Mouse (Mus musculus): Measurements from ENCODE around the gene Rbm33. TPM values are rescaled to one million over a fixed set of nuclear protein-coding genes. Genes with fewer than 3 reads are reported as not detected.
A peak's percentile ranks its signal among the peaks of the same experiment; 100 is the strongest.

Rbm33 gene
- polyA plus RNA-seq, 1 experiment from 2014 or later, result 9.4 TPM

DNA sequence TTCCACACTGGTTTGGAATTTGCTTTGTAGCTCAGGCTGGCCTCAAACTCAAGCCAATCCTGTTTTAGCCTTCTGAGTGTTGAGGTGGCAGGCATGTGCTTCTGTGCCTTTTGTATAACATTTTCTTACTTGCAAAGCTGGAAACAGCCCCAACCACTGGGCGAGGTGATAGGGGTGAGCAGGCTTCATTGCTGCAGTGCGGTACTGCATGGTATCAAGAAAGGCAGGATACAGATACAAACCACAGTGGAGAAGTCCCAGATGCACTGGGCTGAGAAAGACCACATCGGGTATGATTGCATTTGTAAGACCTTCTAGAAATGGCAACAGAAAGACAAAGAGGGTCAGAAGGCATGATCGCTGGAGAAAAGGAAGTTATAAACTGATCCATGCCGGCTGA lies 18.8 kb upstream of the Rbm33 start:
- no peak for ATAC-seq (ENCODE audit: low FRiP score, low TSS enrichment)
- Histone ChIP-seq H3K36me3 (ENCODE audit: insufficient read depth, low read length) (no peaks in the 10 kb centered on the region), H3K9me3 (ENCODE audit: low read length) (no peaks in the 10 kb centered on the region), H3K27ac (ENCODE audit: low read length) (no peak overlapping the region), H3K9ac (replicated peaks; ENCODE audit: low read length) (no peak overlapping the region), H3K27me3 (ENCODE audit: insufficient read depth, low read length) (no peaks in the 10 kb centered on the region), H3K4me1 (ENCODE audit: insufficient read depth, low read length) (no peaks in the 10 kb centered on the region), H3K4me3 (ENCODE audit: low read length) (no peak overlapping the region), H3K4me2 (replicated peaks; ENCODE audit: low read depth, low read length) (no peak overlapping the region)
- WGBS, result 79% methylated on average over 5 of the region's 5 CpGs

GRCm38 (mm10) chr5:28298693-28299092 lies 18.2 kb upstream of the Rbm33 start:
- no peaks in the 10 kb centered on the region for H3K9me3 ChIP-seq (ENCODE audit: low read length)
- H3K9ac ChIP-seq (replicated peaks; ENCODE audit: low read length), result no peak overlapping the region
- H3K4me2 ChIP-seq (replicated peaks; ENCODE audit: low read depth, low read length), result no peak overlapping the region
- no peaks in the 10 kb centered on the region for H3K27me3 ChIP-seq (ENCODE audit: insufficient read depth, low read length)
- no peaks in the 10 kb centered on the region for H3K36me3 ChIP-seq (ENCODE audit: insufficient read depth, low read length)
- WGBS, result 52% methylated on average over 3 of the region's 3 CpGs
- no peak for ATAC-seq (ENCODE audit: low FRiP score, low TSS enrichment)
- H3K4me1 ChIP-seq (ENCODE audit: insufficient read depth, low read length), result no peaks in the 10 kb centered on the region
- H3K4me3 ChIP-seq (ENCODE audit: low read length), result no peak overlapping the region
- H3K27ac ChIP-seq (ENCODE audit: low read length), result no peak overlapping the region

- WGBS, result 71% methylated on average over 6 of the region's 6 CpGs
- no peaks in the 10 kb centered on the region for H3K36me3 ChIP-seq (ENCODE audit: insufficient read depth, low read length)
- no peak overlapping the region for H3K9ac ChIP-seq (replicated peaks; ENCODE audit: low read length)
- H3K4me2 ChIP-seq (replicated peaks; ENCODE audit: low read depth, low read length), result no peak overlapping the region
- H3K27me3 ChIP-seq (ENCODE audit: insufficient read depth, low read length), result no peaks in the 10 kb centered on the region
- no peak overlapping the region for H3K27ac ChIP-seq (ENCODE audit: low read length)
- no peak for ATAC-seq (ENCODE audit: low FRiP score, low TSS enrichment)
- H3K4me3 ChIP-seq (ENCODE audit: low read length), result no peak overlapping the region
- no peaks in the 10 kb centered on the region for H3K4me1 ChIP-seq (ENCODE audit: insufficient read depth, low read length)
- H3K9me3 ChIP-seq (ENCODE audit: low read length), result no peaks in the 10 kb centered on the region
Observed at GRCm38 (mm10) chr5:28299346-28299745, 17.6 kb upstream of the Rbm33 start.

DNA sequence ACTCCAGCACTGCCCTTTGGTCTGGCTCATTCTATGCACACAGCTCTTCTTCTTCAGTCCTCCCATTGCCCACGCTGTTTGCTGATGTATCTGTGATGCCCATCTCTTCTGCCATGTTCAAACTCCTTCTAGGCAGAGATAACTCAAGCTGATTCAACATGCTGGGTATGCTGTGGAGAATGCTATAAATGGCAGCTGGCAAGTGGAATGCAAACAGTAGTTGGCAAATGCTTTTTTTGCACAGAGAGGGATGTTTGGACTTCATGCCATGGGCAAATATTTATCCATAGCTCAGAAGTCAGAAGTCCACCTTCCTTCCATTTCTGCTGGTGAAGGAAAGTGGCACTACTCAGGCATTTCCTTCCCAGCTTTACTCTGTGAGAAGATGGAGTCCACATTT lies 14.2 kb upstream of the Rbm33 start:
- H3K9me3 ChIP-seq (ENCODE audit: low read length), result no peaks in the 10 kb centered on the region

GRCm38 (mm10) chr5:28304551-28304950 lies 12.4 kb upstream of the Rbm33 start:
- no peak for ATAC-seq (ENCODE audit: low FRiP score, low TSS enrichment)
- no peak overlapping the region for H3K4me2 ChIP-seq (replicated peaks; ENCODE audit: low read depth, low read length)
- no peaks in the 10 kb centered on the region for H3K4me1 ChIP-seq (ENCODE audit: insufficient read depth, low read length)
- H3K27me3 ChIP-seq (ENCODE audit: insufficient read depth, low read length), result no peaks in the 10 kb centered on the region
- no peak overlapping the region for H3K27ac ChIP-seq (ENCODE audit: low read length)
- H3K36me3 ChIP-seq (ENCODE audit: insufficient read depth, low read length), result no peaks in the 10 kb centered on the region
- no peak overlapping the region for H3K9ac ChIP-seq (replicated peaks; ENCODE audit: low read length)
- no peak overlapping the region for H3K4me3 ChIP-seq (ENCODE audit: low read length)
- H3K9me3 ChIP-seq (ENCODE audit: low read length), result no peaks in the 10 kb centered on the region

More for the DNA sequence above, 14.2 kb upstream of the Rbm33 start:
- WGBS, result 89% methylated on average over 1 of the region's 1 CpGs
- H3K4me1 ChIP-seq (ENCODE audit: insufficient read depth, low read length), result no peaks in the 10 kb centered on the region
- no peak overlapping the region for H3K27ac ChIP-seq (ENCODE audit: low read length)
- H3K9ac ChIP-seq (replicated peaks; ENCODE audit: low read length), result no peak overlapping the region
- no peak overlapping the region for H3K4me3 ChIP-seq (ENCODE audit: low read length)
- no peak overlapping the region for H3K4me2 ChIP-seq (replicated peaks; ENCODE audit: low read depth, low read length)
- no peaks in the 10 kb centered on the region for H3K27me3 ChIP-seq (ENCODE audit: insufficient read depth, low read length)
- no peak for ATAC-seq (ENCODE audit: low FRiP score, low TSS enrichment)
- H3K36me3 ChIP-seq (ENCODE audit: insufficient read depth, low read length), result no peaks in the 10 kb centered on the region

DNA sequence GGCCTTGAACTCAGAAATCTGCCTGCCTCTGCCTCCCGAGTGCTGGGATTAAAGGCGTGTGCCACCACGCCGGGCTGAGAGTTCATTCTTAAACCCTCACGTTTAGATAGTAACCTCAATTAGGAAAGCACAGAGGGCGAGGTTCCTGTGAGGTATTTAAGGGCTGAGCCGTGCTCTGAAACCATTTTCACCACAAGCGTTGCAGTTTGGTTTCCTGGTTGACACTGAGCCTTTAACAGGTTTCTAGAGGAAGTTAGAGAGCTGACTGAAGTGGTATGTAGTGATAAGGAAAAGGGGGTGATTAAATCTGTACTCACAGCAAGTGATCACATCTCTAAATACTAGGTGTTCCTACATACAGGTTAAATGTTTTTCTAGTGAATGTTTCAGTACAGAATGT lies 1.4 kb upstream of the Rbm33 start:
- H3K4me2 ChIP-seq (replicated peaks; ENCODE audit: low read depth, low read length), result no peak overlapping the region
- no peaks in the 10 kb centered on the region for H3K9me3 ChIP-seq (ENCODE audit: low read length)
- WGBS, result 82% methylated on average over 8 of the region's 8 CpGs
- no peak overlapping the region for H3K9ac ChIP-seq (replicated peaks; ENCODE audit: low read length)
- ATAC-seq (ENCODE audit: low FRiP score, low TSS enrichment), result no peak
- H3K4me1 ChIP-seq (ENCODE audit: insufficient read depth, low read length), result peaks cover 22% of the 10 kb centered on the region
- no peaks in the 10 kb centered on the region for H3K36me3 ChIP-seq (ENCODE audit: insufficient read depth, low read length)
- no peak overlapping the region for H3K27ac ChIP-seq (ENCODE audit: low read length)
- H3K27me3 ChIP-seq (ENCODE audit: insufficient read depth, low read length), result no peaks in the 10 kb centered on the region
- no peak overlapping the region for H3K4me3 ChIP-seq (ENCODE audit: low read length)

GRCm38 (mm10) chr5:28316151-28316721 lies 685 bp upstream of the Rbm33 start:
- under 1% methylated on average over 14 of the region's 14 CpGs for WGBS
- H3K9ac ChIP-seq (replicated peaks; ENCODE audit: low read length), result peak overlapping the region; percentile 99
- no peaks in the 10 kb centered on the region for H3K9me3 ChIP-seq (ENCODE audit: low read length)
- H3K4me3 ChIP-seq (ENCODE audit: low read length), result peak overlapping the region; percentile 97
- no peaks in the 10 kb centered on the region for H3K27me3 ChIP-seq (ENCODE audit: insufficient read depth, low read length)
- peak overlapping the region; percentile 100 for H3K27ac ChIP-seq (ENCODE audit: low read length)
- no peaks in the 10 kb centered on the region for H3K36me3 ChIP-seq (ENCODE audit: insufficient read depth, low read length)
- H3K4me1 ChIP-seq (ENCODE audit: insufficient read depth, low read length), result peaks cover 22% of the 10 kb centered on the region
- H3K4me2 ChIP-seq (replicated peaks; ENCODE audit: low read depth, low read length), result peak overlapping the region; percentile 80
- ATAC-seq (ENCODE audit: low FRiP score, low TSS enrichment), result no peak

GRCm38 (mm10) chr5:28317253-28317916 lies 464 bp downstream of the Rbm33 start:
- Histone ChIP-seq H3K4me3 (ENCODE audit: low read length) (peak overlapping the region; percentile 97), H3K36me3 (ENCODE audit: insufficient read depth, low read length) (no peaks in the 10 kb centered on the region), H3K9me3 (ENCODE audit: low read length) (no peaks in the 10 kb centered on the region), H3K4me1 (ENCODE audit: insufficient read depth, low read length) (peaks cover 22% of the 10 kb centered on the region), H3K4me2 (replicated peaks; ENCODE audit: low read depth, low read length) (peak overlapping the region; percentile 80), H3K9ac (replicated peaks; ENCODE audit: low read length) (peak overlapping the region; percentile 99), H3K27me3 (ENCODE audit: insufficient read depth, low read length) (no peaks in the 10 kb centered on the region), H3K27ac (ENCODE audit: low read length) (peak overlapping the region; percentile 100)
- ATAC-seq (ENCODE audit: low FRiP score, low TSS enrichment), result peak; percentile 79
- under 1% methylated on average over 53 of the region's 62 CpGs for WGBS

DNA sequence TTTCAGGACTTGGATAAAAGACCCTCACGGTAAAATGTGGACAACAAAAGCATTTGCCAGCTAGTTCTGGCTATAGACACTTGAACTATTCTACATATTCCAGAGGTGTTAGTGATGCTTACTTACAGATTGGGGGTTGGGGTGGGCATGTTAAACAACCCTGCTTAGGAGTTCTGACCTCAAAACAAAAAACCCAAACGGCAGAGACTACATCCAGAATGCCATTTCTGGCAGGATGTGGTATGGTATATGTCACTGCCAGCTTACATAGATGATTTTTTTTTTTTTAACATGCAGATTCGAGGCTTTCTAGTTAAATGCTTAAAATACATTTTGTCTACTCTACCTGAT lies 971 bp downstream of the Rbm33 start:
- Histone ChIP-seq H3K27me3 (ENCODE audit: insufficient read depth, low read length) (no peaks in the 10 kb centered on the region), H3K9me3 (ENCODE audit: low read length) (no peaks in the 10 kb centered on the region), H3K36me3 (ENCODE audit: insufficient read depth, low read length) (no peaks in the 10 kb centered on the region), H3K4me2 (replicated peaks; ENCODE audit: low read depth, low read length) (peak overlapping the region; percentile 80), H3K4me1 (ENCODE audit: insufficient read depth, low read length) (peaks cover 22% of the 10 kb centered on the region), H3K4me3 (ENCODE audit: low read length) (peak overlapping the region; percentile 97), H3K27ac (ENCODE audit: low read length) (no peak overlapping the region), H3K9ac (replicated peaks; ENCODE audit: low read length) (peak overlapping the region; percentile 99)
- 5% methylated on average over 3 of the region's 3 CpGs for WGBS
- no peak for ATAC-seq (ENCODE audit: low FRiP score, low TSS enrichment)

GRCm38 (mm10) chr5:28318671-28319070 lies 1.8 kb downstream of the Rbm33 start:
- no peaks in the 10 kb centered on the region for H3K9me3 ChIP-seq (ENCODE audit: low read length)
- 68% methylated on average over 2 of the region's 2 CpGs for WGBS
- peaks cover 22% of the 10 kb centered on the region for H3K4me1 ChIP-seq (ENCODE audit: insufficient read depth, low read length)
- peak overlapping the region; percentile 97 for H3K4me3 ChIP-seq (ENCODE audit: low read length)
- H3K27me3 ChIP-seq (ENCODE audit: insufficient read depth, low read length), result no peaks in the 10 kb centered on the region
- peak overlapping the region; percentile 80 for H3K4me2 ChIP-seq (replicated peaks; ENCODE audit: low read depth, low read length)
- no peaks in the 10 kb centered on the region for H3K36me3 ChIP-seq (ENCODE audit: insufficient read depth, low read length)
- no peak overlapping the region for H3K9ac ChIP-seq (replicated peaks; ENCODE audit: low read length)
- no peak for ATAC-seq (ENCODE audit: low FRiP score, low TSS enrichment)
- no peak overlapping the region for H3K27ac ChIP-seq (ENCODE audit: low read length)

All from kidney, embryonic 16.5 days (tissue).